ENCODE assay signal across 10 mouse cellular contexts in genomic region chr6:88235983-88236382, GRCm38 (mm10). TPM values are rescaled to one million over a fixed set of nuclear protein-coding genes. Genes with fewer than 3 reads are reported as not detected.
A peak's percentile ranks its signal among the peaks of the same experiment; 100 is the strongest.
DNase-seq lines count a peak whose midpoint lies in the region; ATAC-seq and TF ChIP-seq lines count a peak whose summit lies in the region.
"Had no signal": no experiment of that assay in that cellular context is flagged by ENCODE, and none has a peak within 500 bp of the region (broad histone marks: within the 10 kb centered on the region; RNA-seq: fewer than 3 reads in every experiment).

No protein-coding gene starts in this region.

- no peak overlapping the region for H3K4me3 ChIP-seq in lung, embryonic 16.5 days (ENCODE audit: low read length)
- H3K4me3 ChIP-seq in forebrain, embryonic 14.5 days (ENCODE audit: low read depth, low read length) = no peak overlapping the region
- H3K4me3 ChIP-seq in gastrocnemius, adult 2 months = no peak overlapping the region

- peak overlapping the region; percentile 36; the same call in 1 of the 2 replicates for H3K4me2 ChIP-seq in lung, embryonic 16.5 days (ENCODE audit: low read depth, low read length)
- peak overlapping the region; percentile 48 for H3K4me2 ChIP-seq in forebrain, embryonic 14.5 days (ENCODE audit: low read length)

- TF ChIP-seq CTCF in gastrocnemius, adult 2 months (IDR thresholded peaks at IDR 0.05) = no peak

- DNase-seq in lung, postnatal 4 days = no peak
- peak; percentile 69 for DNase-seq in forebrain, embryonic 14.5 days (ENCODE audit: low spot score)
- DNase-seq in mesoderm, embryonic 11.5 days (ENCODE audit: low read depth, low spot score) = peak; percentile 52
- DNase-seq in urinary bladder, postnatal 10 days (ENCODE audit: low spot score) = no peak
- no peak for DNase-seq in adipocyte (ENCODE audit: low spot score)
- no peak for DNase-seq in gastrocnemius, adult 2 months
- no peak for DNase-seq in right cerebral cortex, postnatal 10 days (ENCODE audit: low spot score in 2 of 2)
- DNase-seq: cerebellum, postnatal 25 days had no signal

- H3K4me1 ChIP-seq in lung, embryonic 16.5 days (replicated peaks; ENCODE audit: control insufficient read depth, insufficient read depth, low read length) = peaks cover 16% of the 10 kb centered on the region; the same call in 1 of the 2 replicates
- H3K4me1 ChIP-seq in forebrain, embryonic 14.5 days (ENCODE audit: control insufficient read depth, insufficient read depth, low read length) = peaks cover 5% of the 10 kb centered on the region; the same call in 1 of the 2 replicates

- peaks cover 9% of the 10 kb centered on the region; the same call in 1 of the 2 replicates for H3K27me3 ChIP-seq in lung, embryonic 16.5 days (ENCODE audit: control insufficient read depth, insufficient read depth, low read depth, low read length)
- H3K27me3 ChIP-seq in forebrain, embryonic 14.5 days (replicated peaks; ENCODE audit: control insufficient read depth, insufficient read depth, low read length) = no peaks in the 10 kb centered on the region; the same call in 1 of the 2 replicates

- H3K9ac ChIP-seq in lung, embryonic 16.5 days (ENCODE audit: low read length) = 0 out of 2 replicates have a peak overlapping the region, but pooled peaks have one; percentile 1
- H3K9ac ChIP-seq in forebrain, embryonic 14.5 days (ENCODE audit: low read length) = peak overlapping the region; percentile 37

- no peak for ATAC-seq in lung, embryonic 16.5 days (ENCODE audit: low read depth)
- peak; percentile 72 for ATAC-seq in forebrain, embryonic 14.5 days

- H3K9me3 ChIP-seq in lung, embryonic 16.5 days (ENCODE audit: control insufficient read depth, low read length) = no peaks in the 10 kb centered on the region
- H3K9me3 ChIP-seq in forebrain, embryonic 14.5 days (replicated peaks; ENCODE audit: control insufficient read depth, low read length) = no peaks in the 10 kb centered on the region

- 4% methylated on average over 17 of the region's 17 CpGs for WGBS in lung, embryonic 16.5 days
- 0% methylated on average over 17 of the region's 17 CpGs for WGBS in forebrain, embryonic 14.5 days

- no peaks in the 10 kb centered on the region for H3K36me3 ChIP-seq in lung, embryonic 16.5 days (ENCODE audit: control insufficient read depth, insufficient read depth, low read length)
- no peaks in the 10 kb centered on the region for H3K36me3 ChIP-seq in forebrain, embryonic 14.5 days (ENCODE audit: control insufficient read depth, insufficient read depth, low read length)

- no peak overlapping the region for H3K27ac ChIP-seq in lung, embryonic 16.5 days (ENCODE audit: low read length)
- no peak overlapping the region for H3K27ac ChIP-seq in forebrain, embryonic 14.5 days (ENCODE audit: low read depth, low read length)
- no peak overlapping the region for H3K27ac ChIP-seq in gastrocnemius, adult 2 months
- H3K27ac ChIP-seq: macrophage had no signal

- intact Hi-C loops in gastrocnemius, adult 2 months (cut with DNase I) = no loop called here

RNA-seq across cellular contexts. Expression of gene Dnajb8, which starts 13.9 kb away (rescaled TPM):
- not detected in 2 replicates for polyA plus RNA-seq in lung, embryonic 16.5 days (2015; fragmentation: Nextera tagmentation; extraction: Ambion mirVana)
- polyA plus RNA-seq in forebrain, embryonic 14.5 days (2014; fragmentation: Nextera tagmentation; extraction: Ambion mirVana) = not detected in 2 replicates
- not detected for total RNA-seq in gastrocnemius, adult 2 months (2021)
- polyA plus RNA-seq: macrophage had no signal

RNA-seq across cellular contexts. Expression of gene Gata2, which starts 42.3 kb away (rescaled TPM):
- 23.6 and 23.9 TPM in 2 replicates for polyA plus RNA-seq in lung, embryonic 16.5 days (2015; fragmentation: Nextera tagmentation; extraction: Ambion mirVana)
- 1.5 and 1.6 TPM in 2 replicates for polyA plus RNA-seq in forebrain, embryonic 14.5 days (2014; fragmentation: Nextera tagmentation; extraction: Ambion mirVana)
- 1 to 10 TPM; 4.4 to 9.9 TPM for total RNA-seq in gastrocnemius, adult 2 months (2021)

Comparison
In these comparisons a context has a peak if more than half of its experiments do, and no peak if none do; other contexts are left out.
1. DNase-seq: peak in forebrain, embryonic 14.5 days (single experiment) and mesoderm, embryonic 11.5 days (single experiment); none in lung, postnatal 4 days (0 of 2), urinary bladder, postnatal 10 days (single experiment), adipocyte (single experiment), gastrocnemius, adult 2 months (single experiment) and right cerebral cortex, postnatal 10 days (0 of 2).